Comparison of ENCODE assay signal across 16 mouse cellular contexts in genomic region chr2:179972406-179972805, GRCm38 (mm10). TPM values are rescaled to one million over a fixed set of nuclear protein-coding genes. Genes with fewer than 3 reads are reported as not detected.
DNase-seq lines count a peak whose midpoint lies in the region; ATAC-seq lines count a peak whose summit lies in the region.
"Had no signal": no experiment of that assay in that cellular context is flagged by ENCODE, and none has a peak within 500 bp of the region (broad histone marks: within the 10 kb centered on the region; RNA-seq: fewer than 3 reads in every experiment).

No protein-coding gene starts in this region.

- peak; percentile 26 for DNase-seq in cerebellum, adult 9-10 months
- DNase-seq in cerebellum, postnatal 25 days = no peak
- peak; percentile 66 for DNase-seq in heart, embryonic 10.5 days (ENCODE audit: low spot score)
- DNase-seq in heart, postnatal 4 days = no peak
- peak; percentile 0 for DNase-seq in liver
- DNase-seq: adrenal gland, postnatal 14 days; gastrocnemius, postnatal 14 days; kidney, adult 18-20 months had no signal

- no peak overlapping the region for H3K27ac ChIP-seq in heart, embryonic 10.5 days
- H3K27ac ChIP-seq in liver, embryonic 12.5 days = no peak overlapping the region
- H3K27ac ChIP-seq: embryonic facial prominence, embryonic 10.5 days; forebrain, embryonic 15.5 days; hindbrain, embryonic 13.5 days; hindbrain, postnatal 0 days had no signal

- H3K9ac ChIP-seq in liver, embryonic 12.5 days = no peak overlapping the region
- H3K9ac ChIP-seq: forebrain, embryonic 15.5 days; hindbrain, embryonic 13.5 days had no signal

- H3K9me3 ChIP-seq in heart, embryonic 10.5 days = no peaks in the 10 kb centered on the region
- no peaks in the 10 kb centered on the region for H3K9me3 ChIP-seq in liver, embryonic 12.5 days (replicated peaks)
- H3K9me3 ChIP-seq: embryonic facial prominence, embryonic 10.5 days; forebrain, embryonic 15.5 days; hindbrain, embryonic 13.5 days had no signal

- H3K4me3 ChIP-seq in heart, embryonic 10.5 days = no peak overlapping the region
- no peak overlapping the region for H3K4me3 ChIP-seq in liver, embryonic 12.5 days
- H3K4me3 ChIP-seq: embryonic facial prominence, embryonic 10.5 days; forebrain, embryonic 15.5 days had no signal

- no peak for ATAC-seq in liver, embryonic 12.5 days
- ATAC-seq: activated CD4-positive, CD25-positive, alpha-beta regulatory T cell, adult 4 months; forebrain, embryonic 15.5 days; hindbrain, postnatal 0 days; Patski had no signal

- no peaks in the 10 kb centered on the region for H3K36me3 ChIP-seq in heart, embryonic 10.5 days
- H3K36me3 ChIP-seq in liver, embryonic 12.5 days = no peaks in the 10 kb centered on the region
- H3K36me3 ChIP-seq: embryonic facial prominence, embryonic 10.5 days; forebrain, embryonic 15.5 days; hindbrain, embryonic 13.5 days had no signal

- no peaks in the 10 kb centered on the region for H3K27me3 ChIP-seq in heart, embryonic 10.5 days (ENCODE audit: insufficient read depth, poor library complexity, severe bottlenecking)
- H3K27me3 ChIP-seq in liver, embryonic 12.5 days (replicated peaks) = no peaks in the 10 kb centered on the region
- H3K27me3 ChIP-seq: CH12.LX; forebrain, embryonic 15.5 days; hindbrain, embryonic 13.5 days; Patski had no signal

- 70% methylated on average over 2 of the region's 2 CpGs for WGBS in heart, embryonic 10.5 days
- WGBS in liver, embryonic 12.5 days (ENCODE audit: insufficient replicate concordance) = 45% methylated on average over 2 of the region's 2 CpGs

- peaks cover 76% of the 10 kb centered on the region for H3K4me1 ChIP-seq in heart, embryonic 10.5 days
- H3K4me1 ChIP-seq in liver, embryonic 12.5 days = peaks cover 75% of the 10 kb centered on the region

- H3K4me2 ChIP-seq in liver, embryonic 12.5 days = no peak overlapping the region
- H3K4me2 ChIP-seq: forebrain, embryonic 15.5 days had no signal

RNA-seq across cellular contexts. Expression of gene Taf4, which starts 4.0 kb away (rescaled TPM):
- polyA plus RNA-seq in heart, embryonic 10.5 days (2016; fragmentation: Nextera tagmentation; extraction: Ambion mirVana) = 2.2 and 3.2 TPM in 2 replicates
- 10 to 100 TPM; 18.3 to 20.6 TPM for total RNA-seq in heart, postnatal 4 days (2021)
- polyA plus RNA-seq in liver, embryonic 12.5 days (2016; fragmentation: Nextera tagmentation; extraction: Ambion mirVana) = 2.2 and 2.6 TPM in 2 replicates

RNA-seq across cellular contexts. Expression of gene Lsm14b, which starts 52.4 kb away (rescaled TPM):
- 4.0 and 4.9 TPM in 2 replicates for polyA plus RNA-seq in heart, embryonic 10.5 days (2016; fragmentation: Nextera tagmentation; extraction: Ambion mirVana)
- 10 to 100 TPM; 48.7 to 49.8 TPM for total RNA-seq in heart, postnatal 4 days (2021)
- 2.4 and 2.7 TPM in 2 replicates for polyA plus RNA-seq in liver, embryonic 12.5 days (2016; fragmentation: Nextera tagmentation; extraction: Ambion mirVana)

Comparison
In these comparisons a context has a peak if more than half of its experiments do, and no peak if none do; other contexts are left out.
1. DNase-seq: peak in cerebellum, adult 9-10 months (single experiment), heart, embryonic 10.5 days (single experiment) and liver (single experiment); none in cerebellum, postnatal 25 days (0 of 2) and heart, postnatal 4 days (single experiment).